Mouse (Mus musculus) right cerebral cortex, adult 18-20 months (tissue): ENCODE data around the gene Rai14.

Experiments
- DNase-seq: peaks from one replicate; pipeline ENCODE4 v3.0.0; 2022; ENCODE audit warnings: mixed read lengths

Gene Rai14

DNA sequence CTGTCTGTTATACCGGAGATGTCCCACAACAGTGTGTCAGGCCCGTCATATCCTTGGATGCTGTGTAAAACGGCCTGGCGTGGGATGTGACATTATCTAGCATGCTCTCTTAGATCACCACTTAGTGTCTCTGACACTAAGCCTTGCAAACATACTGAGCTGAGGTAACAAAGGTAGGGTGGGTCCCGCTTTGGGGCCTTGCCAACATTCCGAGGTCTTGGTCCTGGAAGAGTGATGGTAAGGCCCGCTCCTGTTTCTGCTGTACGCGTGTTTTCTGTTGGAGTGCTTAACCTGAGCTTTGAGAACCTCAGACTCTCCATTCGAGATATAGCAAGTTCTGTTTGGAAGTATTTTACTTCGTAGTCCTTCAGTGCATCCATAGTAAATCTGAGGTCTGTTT, 5.8 kb upstream of the Rai14 start:
- no peak for DNase-seq

DNA sequence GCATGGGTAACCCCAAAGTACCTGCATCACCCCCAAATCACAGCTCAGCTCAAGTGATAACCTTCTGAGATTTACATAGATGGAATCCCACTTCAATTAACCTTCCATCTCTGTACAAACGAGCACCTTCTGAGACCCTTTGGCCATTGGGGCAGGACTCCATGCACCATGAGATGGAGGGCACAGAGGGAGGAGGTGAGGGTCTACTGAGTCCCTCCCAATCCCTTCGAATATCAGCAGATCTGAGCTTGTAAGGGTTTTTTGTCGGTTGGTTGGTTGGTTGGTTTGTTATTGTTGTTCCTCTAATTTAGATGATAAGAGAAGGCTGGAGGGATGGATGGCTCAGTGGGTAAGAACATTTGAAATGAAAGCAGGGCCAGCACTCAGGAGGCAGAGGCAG, 5.1 kb upstream of the Rai14 start:
- DNase-seq = no peak

DNA sequence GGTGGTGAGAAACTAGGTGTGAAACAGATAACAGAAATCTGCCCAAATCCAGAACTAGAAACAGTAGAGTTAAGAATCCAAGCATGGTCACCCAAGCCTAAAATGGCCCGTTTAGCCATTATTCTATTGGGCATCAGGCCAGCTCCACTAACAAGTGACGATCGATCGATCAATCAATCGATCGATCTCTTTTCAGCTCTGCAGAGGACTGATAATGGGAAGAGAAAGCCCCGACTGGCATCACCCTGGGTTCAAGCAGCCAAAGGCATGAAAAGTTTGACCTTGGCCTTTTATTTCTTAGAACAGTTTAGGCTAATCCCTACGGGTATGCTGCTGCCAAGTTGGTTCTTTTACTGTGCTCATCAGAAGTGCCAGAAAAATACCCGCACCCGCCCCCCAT, 4.3 kb upstream of the Rai14 start:
- no peak for DNase-seq

DNA sequence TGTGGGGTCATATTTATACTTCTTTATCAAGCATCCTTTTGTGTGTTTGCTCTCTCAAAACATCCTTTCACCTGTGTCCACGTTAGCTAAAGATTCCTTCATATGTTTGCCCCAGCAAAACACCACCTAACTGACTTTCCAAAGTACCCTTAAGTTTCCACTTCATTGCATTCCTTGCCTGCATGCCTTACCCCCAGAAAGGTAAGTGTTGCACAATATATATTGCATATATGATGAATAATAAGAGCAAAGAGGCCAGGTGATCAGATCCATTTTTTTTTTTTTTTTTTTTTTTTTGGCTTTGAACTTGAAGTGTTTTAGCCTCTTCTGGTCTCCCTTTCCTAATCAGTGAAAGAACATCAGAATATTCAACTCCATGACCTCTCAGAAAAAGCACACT, 2.9 kb upstream of the Rai14 start:
- DNase-seq = no peak

DNA sequence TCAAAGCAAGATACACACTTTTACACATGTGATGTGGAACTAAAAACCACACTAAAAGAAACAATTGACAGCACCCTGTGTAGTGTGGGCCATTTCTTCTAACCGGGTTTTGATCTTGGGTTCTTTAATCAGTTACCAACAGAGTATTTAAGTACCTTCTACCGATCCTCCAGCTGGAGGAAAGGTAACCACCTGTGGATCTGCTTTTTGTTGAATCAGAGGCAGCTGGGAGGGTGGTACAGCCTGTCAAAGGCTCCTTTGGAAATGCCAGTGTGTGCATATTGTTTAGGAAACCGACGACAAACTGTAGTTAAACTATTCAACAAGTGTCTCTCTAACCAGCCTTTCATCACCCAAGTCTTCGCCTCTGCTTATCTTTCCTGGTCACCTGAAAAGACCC, 1.5 kb upstream of the Rai14 start:
- DNase-seq = no peak

DNA sequence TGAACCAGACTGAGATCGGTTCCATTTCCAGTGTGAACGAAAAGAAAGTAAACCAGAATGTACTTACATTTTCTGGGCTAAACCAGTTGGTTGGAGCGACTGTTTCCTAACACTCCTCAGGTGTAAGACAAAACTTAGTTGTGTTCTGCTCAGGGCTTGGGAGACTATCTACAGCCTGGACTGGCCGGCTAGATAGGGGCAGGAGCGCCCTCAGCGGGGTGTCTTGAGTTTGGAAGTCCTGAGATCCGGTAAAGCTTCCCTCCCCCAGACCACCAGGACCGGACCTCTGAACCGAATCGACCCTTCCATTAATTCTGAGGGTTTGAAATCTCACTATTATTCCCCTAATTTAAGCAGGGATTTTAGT, 698 bp upstream of the Rai14 start:
- DNase-seq = no peak

DNA sequence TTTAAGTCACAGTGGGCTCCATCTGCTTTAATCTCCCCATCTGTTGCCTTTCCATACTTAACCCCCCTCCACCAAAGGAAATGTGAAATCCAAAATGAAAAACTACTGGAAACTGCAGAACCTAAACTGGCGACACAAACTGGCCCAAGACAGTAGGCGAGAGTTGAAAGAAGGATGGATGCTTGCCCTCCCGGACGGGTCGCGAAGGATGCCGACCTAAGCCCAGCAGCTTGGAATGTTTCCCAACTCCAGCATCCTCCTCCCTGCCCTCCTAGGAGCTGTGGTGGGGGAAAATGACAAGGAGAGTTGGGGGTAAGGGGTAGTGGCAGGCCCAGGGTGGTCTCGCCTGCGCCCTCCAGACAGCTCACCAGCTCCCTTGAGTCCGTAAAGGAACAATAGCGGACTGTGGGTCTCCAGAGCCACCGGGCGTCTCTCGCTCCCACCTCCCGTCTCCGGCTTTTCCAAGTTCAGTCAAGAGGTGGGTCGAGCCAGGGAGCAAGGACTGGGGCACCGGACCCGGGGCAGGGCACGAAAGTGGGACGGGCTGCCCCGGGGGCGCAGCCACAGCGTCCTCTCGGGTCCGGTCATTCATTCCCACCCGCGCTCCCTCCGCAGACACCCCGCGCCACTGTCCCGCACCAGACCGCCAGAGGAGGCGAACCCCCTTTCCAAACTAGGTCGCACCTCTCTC, 653 bp downstream of the Rai14 start:
- DNase-seq = peak; percentile 3

DNA sequence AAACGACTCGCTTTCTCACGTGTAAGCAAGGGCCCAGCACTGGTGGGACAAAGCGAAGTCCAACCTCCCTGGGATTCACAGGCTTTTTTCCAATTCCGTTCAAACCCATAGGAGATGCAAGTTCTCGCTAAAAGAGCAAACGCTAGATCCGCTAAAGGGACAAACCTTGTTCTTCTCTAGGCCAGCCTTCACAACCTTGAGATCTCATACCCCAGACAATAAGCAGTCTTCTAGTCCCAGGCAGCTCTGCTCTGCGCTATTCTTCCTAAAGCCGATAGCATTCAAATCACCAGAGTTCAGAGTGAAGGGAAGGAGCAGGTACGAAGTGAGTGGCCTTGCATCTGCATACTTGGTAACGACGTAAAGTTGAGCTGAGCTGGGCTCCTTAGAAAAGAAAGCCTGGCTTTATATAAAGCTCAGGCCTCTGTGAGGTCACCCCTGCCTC, 1.2 kb downstream of the Rai14 start:
- DNase-seq = no peak

DNA sequence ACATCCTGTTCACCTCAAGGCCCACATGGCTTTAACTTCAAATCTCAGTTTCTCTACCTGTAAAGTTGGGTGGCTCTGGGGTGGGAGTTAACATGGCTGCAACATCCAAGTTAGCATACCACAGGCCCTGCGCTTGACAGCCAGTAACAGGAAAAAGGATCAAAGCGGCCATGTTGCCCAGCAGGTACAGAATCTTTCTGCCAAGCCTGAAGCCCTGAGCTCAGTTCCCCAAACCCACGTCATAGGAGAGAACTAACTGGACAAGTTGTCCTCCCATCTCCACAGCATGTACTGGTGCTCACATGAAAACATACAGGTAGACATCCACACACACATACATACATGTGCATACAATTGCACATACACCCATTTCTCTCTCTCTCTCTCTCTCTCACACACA, 2.1 kb downstream of the Rai14 start:
- DNase-seq = no peak

DNA sequence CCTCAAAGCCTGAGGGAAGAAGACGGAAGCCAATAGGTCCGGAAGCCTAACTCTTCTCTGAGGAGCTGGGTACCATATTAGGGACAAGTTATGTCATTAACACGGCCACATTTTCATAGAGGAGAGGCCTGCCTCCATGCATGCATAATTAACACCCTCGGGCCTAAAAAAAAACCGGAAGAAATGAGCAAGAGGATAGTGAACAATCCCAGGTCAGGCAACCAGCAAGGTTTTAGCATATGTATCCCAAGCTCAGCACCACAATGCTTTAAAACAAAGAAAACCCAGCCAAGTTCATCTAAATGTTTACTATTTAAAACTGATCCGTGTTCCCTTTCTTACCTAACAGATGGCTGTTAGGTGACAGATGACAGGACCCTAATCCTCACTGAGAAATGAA, 3.2 kb downstream of the Rai14 start:
- DNase-seq = no peak

DNA sequence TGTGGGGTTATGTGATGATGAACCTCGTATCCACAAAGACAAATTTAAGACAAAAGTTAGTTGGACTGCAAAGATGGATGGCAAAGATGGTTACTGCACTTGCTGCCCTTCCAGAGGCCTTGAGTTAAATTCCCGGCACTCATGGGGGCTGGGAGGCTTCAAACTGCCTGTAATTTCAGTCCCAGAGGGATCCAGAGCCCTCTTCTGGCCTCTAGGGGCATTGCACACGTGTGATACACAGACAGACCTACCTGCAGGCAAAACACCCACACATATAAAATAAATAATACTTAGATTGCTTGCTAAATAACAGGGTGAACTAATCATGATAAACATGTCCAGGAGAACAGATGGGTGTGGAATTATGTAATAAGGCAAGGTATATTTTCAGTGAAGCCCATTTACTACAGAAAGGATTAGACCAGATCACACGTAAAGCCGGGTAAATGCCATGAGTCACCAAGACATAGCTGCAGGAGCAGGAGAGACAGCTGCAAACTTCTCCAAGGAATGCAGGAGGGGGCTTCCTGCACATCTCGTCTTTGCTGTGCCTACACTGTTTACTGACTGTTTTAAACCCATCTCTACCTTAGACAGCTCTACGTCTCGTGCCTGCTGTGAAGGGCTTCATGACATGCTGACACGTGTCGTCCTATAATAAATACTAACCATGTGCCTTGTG, 5.7 kb downstream of the Rai14 start:
- no peak for DNase-seq

DNA sequence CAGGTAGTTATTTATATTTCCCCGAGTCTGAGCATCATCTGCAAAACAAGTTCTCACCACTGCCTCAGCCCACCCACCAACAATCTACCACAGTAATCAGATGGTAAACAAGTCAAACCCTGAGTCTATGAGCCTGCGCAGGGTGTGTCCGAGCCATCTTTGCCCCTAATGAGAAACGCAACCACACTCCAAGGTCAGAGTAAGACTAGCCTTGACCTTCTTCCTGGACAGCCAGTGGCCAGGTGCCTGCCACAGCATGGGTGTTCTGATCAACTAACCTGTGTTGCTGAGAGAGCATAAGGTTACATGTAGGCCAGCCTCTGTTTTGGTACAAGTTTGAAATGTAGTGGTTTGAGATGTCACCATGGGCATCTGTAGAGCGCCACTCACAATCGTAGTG, 7.3 kb downstream of the Rai14 start:
- DNase-seq = no peak

DNA sequence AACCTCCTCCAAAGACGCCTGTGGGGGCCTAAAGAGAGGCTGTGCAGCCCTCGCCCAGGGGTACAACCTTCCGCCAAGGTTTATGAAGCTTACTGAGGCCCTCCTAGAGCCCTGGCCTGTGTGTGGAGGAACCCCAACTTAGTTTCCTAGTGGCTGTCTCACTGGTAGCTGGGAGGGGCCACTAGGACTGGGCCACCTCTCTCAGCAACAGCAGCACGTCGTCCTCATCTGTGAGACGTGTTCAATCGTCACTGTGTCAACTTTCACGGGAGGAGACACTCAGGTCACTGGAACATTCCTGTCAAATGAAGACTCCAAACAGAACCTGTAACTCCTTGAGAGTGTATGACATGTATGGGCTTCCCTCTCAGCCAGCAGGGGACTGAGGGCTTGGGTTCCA, 8.0 kb downstream of the Rai14 start:
- DNase-seq = no peak

DNA sequence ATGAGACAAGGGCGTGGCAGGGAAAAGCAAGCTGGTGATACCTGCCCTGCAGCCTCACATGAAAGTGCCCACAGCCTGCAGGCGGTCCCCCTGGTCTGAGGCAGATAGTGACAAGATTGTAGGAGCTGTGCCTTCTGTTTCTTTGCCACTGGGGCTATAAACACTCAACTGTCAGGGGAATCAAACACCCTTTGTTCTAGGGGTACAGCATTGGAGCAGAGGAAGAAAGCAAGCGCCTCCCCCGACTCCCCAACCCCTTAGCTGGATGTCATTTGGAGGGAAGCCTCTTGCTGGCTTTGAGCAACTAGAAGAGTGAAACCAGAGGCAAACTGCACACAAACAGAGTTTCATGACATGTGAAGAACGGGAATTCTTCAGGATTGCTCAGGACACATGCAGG, 8.7 kb downstream of the Rai14 start:
- no peak for DNase-seq

DNA sequence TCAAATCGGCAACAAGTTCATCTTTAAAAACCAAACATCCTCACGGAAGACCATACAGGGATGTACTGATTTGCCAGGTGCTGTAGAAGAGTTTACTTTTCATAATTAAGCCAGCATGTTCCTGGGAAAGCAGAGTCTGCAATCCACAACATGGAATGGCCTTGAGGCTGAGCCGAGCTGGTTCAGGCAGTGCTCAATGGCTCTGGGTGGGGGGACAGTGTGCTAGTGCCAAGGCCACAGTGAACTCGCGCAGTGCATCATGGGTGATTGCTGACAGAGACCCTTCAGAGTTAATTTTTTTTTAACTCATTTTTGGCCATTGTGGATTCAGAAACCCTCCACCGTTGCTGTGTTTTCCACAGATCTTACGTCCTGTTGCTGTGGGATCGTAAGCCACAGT, 10.1 kb downstream of the Rai14 start:
- DNase-seq = no peak

DNA sequence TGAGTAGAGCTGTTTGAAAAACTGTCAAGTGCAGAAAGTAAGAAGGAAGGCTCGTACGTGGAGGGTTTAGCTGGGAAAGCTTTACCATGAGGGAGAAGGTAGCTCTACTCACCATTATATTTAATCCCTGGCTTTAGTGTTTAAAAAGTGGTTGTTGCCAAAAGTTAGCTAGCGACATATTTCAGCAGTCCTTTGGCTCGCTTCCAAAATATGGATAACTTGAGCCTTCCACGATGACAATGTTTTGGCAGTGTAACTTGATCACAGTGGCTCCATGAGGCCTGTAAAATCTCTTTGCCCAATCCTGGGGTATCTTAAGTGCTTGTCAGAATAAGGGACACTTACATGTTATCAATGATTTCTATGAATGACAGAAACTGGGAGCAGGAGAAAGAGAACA, 12.9 kb downstream of the Rai14 start:
- DNase-seq = no peak

DNA sequence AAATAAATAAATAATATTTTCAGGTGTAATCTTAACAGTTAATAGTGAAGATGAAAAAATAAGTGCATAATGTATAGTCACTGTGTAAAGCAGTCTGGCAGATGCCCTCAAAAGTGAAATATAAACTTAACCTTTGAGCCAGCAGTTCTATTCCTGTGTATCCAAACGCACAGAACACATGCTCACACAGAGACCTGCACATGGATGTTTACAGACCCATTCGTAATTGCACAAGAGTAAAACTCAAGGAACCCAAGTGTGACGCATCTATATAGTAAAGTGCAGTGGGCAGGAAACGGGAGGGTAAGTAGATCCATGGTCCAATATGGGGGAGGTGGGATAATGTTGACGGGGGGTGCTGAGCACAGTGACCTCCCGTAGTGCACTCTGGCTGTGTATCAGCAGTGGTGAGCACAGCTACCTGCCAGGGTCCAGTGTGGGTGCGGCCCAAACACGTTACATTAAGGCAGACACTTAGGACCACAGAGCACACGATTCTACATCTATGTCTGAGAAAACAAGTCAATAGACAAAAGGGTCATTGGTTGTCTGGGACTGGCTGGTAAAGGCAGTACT, 13.4 kb downstream of the Rai14 start:
- DNase-seq = no peak

DNA sequence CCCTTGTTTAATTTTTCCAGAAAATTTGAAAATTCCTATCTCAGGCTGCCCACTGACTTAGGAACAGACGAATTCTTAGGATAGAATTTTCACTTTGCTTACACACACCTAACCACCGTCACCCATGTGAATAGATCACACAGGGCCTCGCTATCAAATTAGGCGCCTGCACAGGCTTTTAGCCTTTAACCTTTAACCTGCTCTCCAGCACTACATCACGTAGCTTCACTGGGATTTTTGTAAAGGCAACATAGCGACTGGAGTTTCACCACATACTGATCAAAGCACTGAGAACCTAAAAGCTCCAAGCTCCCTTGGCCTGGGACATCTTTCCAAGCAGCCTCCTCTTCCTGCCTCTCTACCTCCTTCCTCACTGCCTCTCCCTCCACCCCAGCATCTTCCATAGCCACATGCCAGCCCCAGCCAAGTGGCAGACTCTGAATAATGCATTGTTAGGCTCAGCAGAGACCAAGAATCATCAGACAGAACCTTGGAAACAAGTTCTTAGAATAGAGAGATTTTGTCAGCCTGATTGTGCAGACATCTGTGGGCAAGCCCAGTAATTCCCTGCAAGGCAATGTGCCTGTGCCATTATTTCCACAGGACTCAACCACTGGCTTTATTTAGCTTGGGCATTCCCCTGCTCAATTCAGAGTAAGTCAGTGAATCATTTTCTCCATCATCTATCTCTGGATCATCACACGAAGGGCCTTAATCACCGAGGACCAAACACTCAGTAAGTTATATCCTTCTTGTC, 17.8 kb downstream of the Rai14 start:
- peak; percentile 31 for DNase-seq

DNA sequence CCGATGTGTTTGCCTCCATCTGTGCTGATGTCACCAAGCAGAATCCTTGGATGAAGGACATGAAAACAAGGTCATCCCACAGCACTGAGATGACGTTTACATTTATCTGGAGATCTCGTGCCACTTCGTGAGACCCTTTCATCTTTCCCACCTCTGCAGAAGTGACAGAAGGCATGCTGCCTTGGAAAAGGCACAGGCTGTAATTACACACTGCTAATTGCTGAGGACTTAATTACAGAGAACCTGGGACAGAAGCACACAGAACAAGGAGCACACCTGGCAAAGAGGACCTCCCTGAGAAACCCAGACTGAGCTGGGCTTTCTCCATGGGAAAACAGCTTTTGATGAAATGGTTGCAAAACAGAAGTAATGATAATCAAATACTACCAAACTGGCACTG, 21.8 kb downstream of the Rai14 start:
- DNase-seq = no peak

DNA sequence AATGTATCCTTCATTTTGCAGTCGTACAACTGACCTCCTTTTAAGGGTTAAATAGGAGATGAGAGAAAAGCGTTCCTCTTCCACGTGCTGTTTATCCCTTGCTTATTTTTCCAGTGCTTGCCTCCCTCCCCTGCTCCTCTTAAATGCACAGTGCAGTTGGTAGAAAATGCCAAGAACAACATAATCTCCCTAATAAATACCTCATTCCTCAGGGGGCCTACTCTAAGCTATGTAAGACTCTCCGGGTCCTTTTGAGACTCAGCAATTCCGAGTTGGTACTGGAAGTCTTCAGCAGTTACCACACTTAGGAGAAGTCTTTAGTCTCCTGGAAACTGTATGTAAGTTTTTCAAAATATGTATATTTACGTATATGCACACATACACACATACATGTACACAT, 22.9 kb downstream of the Rai14 start:
- DNase-seq = no peak

DNA sequence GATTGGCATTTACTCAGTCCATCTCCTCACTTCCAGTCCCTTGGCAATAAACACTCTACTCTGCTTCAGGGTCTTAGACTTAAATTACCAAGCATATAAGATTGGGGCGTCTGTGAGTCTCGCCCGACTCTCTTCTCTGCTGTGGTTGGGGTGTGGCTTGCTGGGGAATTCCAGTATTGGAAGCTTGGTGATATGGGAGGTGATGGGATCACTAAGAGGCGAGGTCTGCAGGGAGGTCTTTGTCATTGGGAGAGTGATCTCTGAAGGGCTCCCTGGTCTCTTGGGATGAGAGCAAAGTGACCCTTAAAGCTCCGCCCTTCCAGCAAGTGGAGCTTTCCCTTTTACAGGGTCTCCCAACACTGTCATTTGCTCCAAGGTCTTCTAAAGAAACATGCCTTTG, 23.5 kb downstream of the Rai14 start:
- no peak for DNase-seq

DNA sequence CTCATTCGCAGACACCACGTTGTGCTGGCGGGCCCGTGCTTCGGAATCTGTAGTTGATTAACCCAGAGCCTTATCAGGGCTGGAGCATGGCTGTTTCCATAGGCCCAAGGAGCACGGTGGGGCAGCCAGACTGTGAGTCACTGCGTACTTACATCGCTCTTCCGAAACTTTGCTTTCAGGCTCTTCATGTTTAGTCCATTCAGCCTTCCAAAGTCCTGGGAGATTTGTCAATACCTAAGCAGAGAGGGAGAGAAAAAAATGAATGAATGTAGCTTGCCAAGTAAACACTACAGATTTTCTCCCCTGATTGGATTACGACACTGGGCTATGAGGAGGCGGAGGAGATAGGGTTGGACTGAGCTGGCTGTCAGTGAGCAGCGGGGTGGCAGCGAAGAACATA, 24.2 kb downstream of the Rai14 start:
- DNase-seq = no peak

DNA sequence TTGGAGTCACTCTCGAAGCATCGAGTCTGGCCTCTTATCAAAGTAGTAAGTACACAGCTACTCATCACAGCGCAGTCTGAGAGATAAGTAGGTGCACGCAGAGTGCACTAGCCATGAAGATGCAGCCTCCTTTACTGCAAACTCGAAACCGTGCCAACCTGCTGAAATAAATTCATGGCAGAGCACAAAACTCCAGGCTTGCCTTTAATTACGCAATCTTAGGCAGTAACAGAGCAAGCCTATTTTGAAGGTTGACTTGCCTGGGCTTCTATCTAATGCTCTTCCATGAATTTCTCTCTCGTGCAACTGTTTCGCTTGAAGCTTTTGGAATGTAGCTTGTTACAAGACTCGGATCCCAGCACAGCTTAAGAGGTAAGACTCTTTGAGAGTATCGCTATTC, 25.1 kb downstream of the Rai14 start:
- no peak for DNase-seq

DNA sequence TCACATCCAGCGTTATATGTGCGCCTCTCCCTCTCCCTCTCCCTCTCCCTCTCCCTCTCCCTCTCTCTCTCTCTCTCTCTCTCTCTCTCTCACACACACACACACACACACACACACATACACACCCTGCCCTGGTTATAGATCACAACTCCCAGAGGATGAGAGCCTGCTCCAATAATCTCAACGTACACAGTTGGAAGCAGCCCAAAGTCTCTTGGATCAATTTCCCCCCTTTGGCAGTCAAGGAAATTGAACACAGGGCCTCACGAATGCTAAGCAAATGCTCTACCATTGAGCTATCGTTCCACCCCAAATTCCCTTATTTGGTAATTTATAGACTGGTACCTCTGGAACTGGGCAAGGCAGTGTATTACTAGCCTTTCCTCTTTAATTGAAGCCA, 25.7 kb downstream of the Rai14 start:
- DNase-seq = no peak
